Mouse (Mus musculus): Measurements from ENCODE around the gene Xrra1. TPM values are rescaled to one million over a fixed set of nuclear protein-coding genes. Genes with fewer than 3 reads are reported as not detected.

Gene Xrra1
- polyA plus RNA-seq, 1 experiment from 2014 or later = 0.51 TPM

- WGBS = 19% methylated on average over 9 of the region's 9 CpGs
- Histone ChIP-seq H3K4me3 (peak overlapping the region; percentile 15), H3K27me3 (no peaks in the 10 kb centered on the region), H3K4me2 (peak overlapping the region; percentile 42), H3K36me3 (no peaks in the 10 kb centered on the region), H3K4me1 (replicated peaks) (peaks cover 65% of the 10 kb centered on the region), H3K9me3 (no peaks in the 10 kb centered on the region), H3K9ac (peak overlapping the region; percentile 63), H3K27ac (peak overlapping the region; percentile 92)
- peak; percentile 75 for ATAC-seq (ENCODE audit: low FRiP score)
These were observed 106.3 kb downstream of the Xrra1 start for GRCm38 (mm10) chr7:99965020-99965841.

GRCm38 (mm10) chr7:99966011-99966721 lies 107.2 kb downstream of the Xrra1 start:
- Histone ChIP-seq H3K4me1 (replicated peaks) (peaks cover 66% of the 10 kb centered on the region), H3K36me3 (no peaks in the 10 kb centered on the region), H3K4me2 (no peak overlapping the region), H3K27ac (peak overlapping the region; percentile 92), H3K9me3 (no peaks in the 10 kb centered on the region), H3K27me3 (no peaks in the 10 kb centered on the region), H3K9ac (peak overlapping the region; percentile 49; the same call in 1 of the 2 replicates), H3K4me3 (no peak overlapping the region)
- peak; percentile 30; the same call in 1 of the 2 replicates for ATAC-seq (ENCODE audit: low FRiP score)
- 34% methylated on average over 9 of the region's 9 CpGs for WGBS

Other genes starting within 250 kb of the Xrra1 start
- gene Tpbgl, start 232.0 kb upstream of the Xrra1 start, polyA plus RNA-seq (2015; fragmentation: Nextera tagmentation; extraction: Ambion mirVana) = 1.4 TPM in 2 replicates
- 5.8 TPM in 2 replicates for gene Slco2b1, start 147.8 kb upstream of the Xrra1 start, polyA plus RNA-seq (2015; fragmentation: Nextera tagmentation; extraction: Ambion mirVana)
- not detected in 2 replicates for gene Olfr520, start 128.8 kb upstream of the Xrra1 start, polyA plus RNA-seq (2015; fragmentation: Nextera tagmentation; extraction: Ambion mirVana)
- gene Olfr521, start 95.6 kb upstream of the Xrra1 start, polyA plus RNA-seq (2015; fragmentation: Nextera tagmentation; extraction: Ambion mirVana) = not detected in 2 replicates
- 2.2 TPM in 2 replicates for gene Neu3, start 30.7 kb upstream of the Xrra1 start, polyA plus RNA-seq (2015; fragmentation: Nextera tagmentation; extraction: Ambion mirVana)
- gene Spcs2, start 4.3 kb downstream of the Xrra1 start, polyA plus RNA-seq (2015; fragmentation: Nextera tagmentation; extraction: Ambion mirVana) = 331 and 344 TPM in 2 replicates
- 4.1 and 4.5 TPM in 2 replicates for gene Rnf169, start 121.3 kb downstream of the Xrra1 start, polyA plus RNA-seq (2015; fragmentation: Nextera tagmentation; extraction: Ambion mirVana)
- 0.27 and 0.42 TPM in 2 replicates for gene Chrdl2, start 147.1 kb downstream of the Xrra1 start, polyA plus RNA-seq (2015; fragmentation: Nextera tagmentation; extraction: Ambion mirVana)